Mouse (Mus musculus) E14TG2a.4 (cell line): Measurements from ENCODE around the gene Olfr633.

Experiments used
- H3K27me3 ChIP-seq: 2 replicates; pipeline ENCODE4 v1.6.1; 2014; ENCODE audit warnings: low read length, control low read depth; ENCODE audit not compliant: insufficient read depth
- H3K36me3 ChIP-seq: 2 replicates; pipeline ENCODE4 v1.6.1; 2014; ENCODE audit warnings: low read length, control low read depth; ENCODE audit not compliant: insufficient read depth
- H3K4me1 ChIP-seq: replicated peaks from 2 replicates; pipeline ENCODE4 v1.6.1; 2014; ENCODE audit warnings: low read depth, low read length, control low read depth
- H3K4me3 ChIP-seq: replicated peaks from 2 replicates; pipeline ENCODE4 v1.5.1; 2014; ENCODE audit warnings: mild to moderate bottlenecking, low read length
- H3K9me3 ChIP-seq: 2 replicates; pipeline ENCODE4 v1.6.1; 2014; ENCODE audit warnings: low read length, control low read depth
- CTCF ChIP-seq: conservative IDR thresholded peaks from 2 replicates; pipeline ENCODE4 v1.5.1; 2014; ENCODE audit warnings: low read length
- NANOG ChIP-seq: IDR thresholded peaks from 2 replicates; pipeline ENCODE4 v1.6.1; 2014; ENCODE audit warnings: borderline replicate concordance, low read length, mixed read lengths
- POU5F1 ChIP-seq: IDR thresholded peaks from 2 replicates; pipeline ENCODE4 v1.6.1; 2014; ENCODE audit warnings: low read length, borderline replicate concordance

The Olfr633 gene

GRCm38 (mm10) chr7:103971782-103972181, 27.5 kb downstream of the Olfr633 start:
- no peaks in the 10 kb centered on the region for H3K36me3 ChIP-seq
- H3K4me3 ChIP-seq, result no peak overlapping the region
- H3K27me3 ChIP-seq, result no peaks in the 10 kb centered on the region
- peaks cover 9% of the 10 kb centered on the region; the same call in 1 of the 2 replicates for H3K9me3 ChIP-seq
- no peaks in the 10 kb centered on the region for H3K4me1 ChIP-seq
- no peak for TF ChIP-seq CTCF

DNA sequence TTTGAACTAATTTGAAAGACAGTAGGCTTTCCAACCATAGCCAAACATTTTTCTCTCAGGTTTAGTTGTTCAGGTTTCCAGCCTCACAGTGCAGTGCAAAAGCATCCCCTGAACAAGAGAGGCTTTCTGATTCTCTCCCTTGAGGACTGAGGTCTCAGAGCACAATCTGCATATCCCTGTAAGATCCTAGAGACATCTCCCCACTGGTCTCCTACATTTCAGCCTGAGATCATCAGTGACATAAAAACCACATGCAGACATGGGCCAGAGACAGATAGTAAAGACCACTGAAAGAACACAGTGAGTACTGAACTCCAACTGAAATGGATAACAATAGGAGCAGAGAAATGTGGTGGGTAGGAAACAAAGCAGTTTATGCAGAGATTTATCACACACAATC, 54.2 kb downstream of the Olfr633 start, which contains the start of gene Olfr638:
TSS of gene Olfr638 (plus strand) at position 301 of the 400 bp plus-strand sequence.
- H3K4me1 ChIP-seq, result no peaks in the 10 kb centered on the region
- no peaks in the 10 kb centered on the region for H3K36me3 ChIP-seq
- H3K27me3 ChIP-seq, result no peaks in the 10 kb centered on the region
- TF ChIP-seq NANOG (no peak), CTCF (no peak), POU5F1 (no peak)
- H3K9me3 ChIP-seq, result no peaks in the 10 kb centered on the region
- no peak within 1 kb of the TSS for H3K4me3 ChIP-seq
